Mouse (Mus musculus) thymus, postnatal 4 days (tissue): ENCODE measurements around the gene Ttc39a.

Experiments
- DNase-seq: peaks from one replicate; pipeline ENCODE4 v3.0.0; 2021

Gene Ttc39a

DNA sequence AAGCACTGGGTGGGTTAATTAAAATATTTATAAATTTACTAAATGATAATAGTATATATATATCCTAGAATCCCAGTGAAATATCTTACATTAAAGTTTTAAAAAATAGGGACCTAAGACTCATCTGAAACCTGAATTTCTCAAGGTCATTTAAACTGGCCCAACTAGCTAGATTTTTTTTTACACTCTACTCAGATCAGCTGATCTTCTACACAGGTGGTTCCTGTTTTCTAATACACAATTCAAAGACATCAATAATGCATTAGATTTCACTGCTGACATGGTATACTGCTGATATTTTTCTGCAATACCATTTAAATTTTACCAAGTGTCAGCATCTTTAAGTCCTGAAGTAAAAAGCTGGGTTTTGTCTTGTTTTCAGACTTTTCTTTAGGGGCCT is 57.5 kb downstream of the Ttc39a start:
- no peak for DNase-seq

DNA sequence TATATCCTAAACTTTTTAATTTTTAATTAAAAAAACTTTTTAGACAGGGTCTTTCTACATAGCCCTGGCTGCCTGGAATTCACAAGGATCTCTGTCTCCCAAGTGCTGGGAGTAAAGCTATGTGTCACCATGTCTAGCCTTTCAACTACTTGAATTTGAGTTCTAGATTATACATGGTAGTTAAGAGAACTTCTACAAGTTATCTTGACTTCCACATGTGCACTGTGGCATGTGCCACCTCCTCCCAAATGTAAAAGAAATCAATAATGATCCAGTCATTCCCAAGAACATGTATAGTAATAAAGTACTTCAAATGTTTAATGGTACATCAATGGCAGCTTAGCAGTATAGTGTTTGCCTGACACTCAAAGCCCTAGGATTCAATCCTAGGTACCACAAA is 61.3 kb downstream of the Ttc39a start:
- no peak for DNase-seq

DNA sequence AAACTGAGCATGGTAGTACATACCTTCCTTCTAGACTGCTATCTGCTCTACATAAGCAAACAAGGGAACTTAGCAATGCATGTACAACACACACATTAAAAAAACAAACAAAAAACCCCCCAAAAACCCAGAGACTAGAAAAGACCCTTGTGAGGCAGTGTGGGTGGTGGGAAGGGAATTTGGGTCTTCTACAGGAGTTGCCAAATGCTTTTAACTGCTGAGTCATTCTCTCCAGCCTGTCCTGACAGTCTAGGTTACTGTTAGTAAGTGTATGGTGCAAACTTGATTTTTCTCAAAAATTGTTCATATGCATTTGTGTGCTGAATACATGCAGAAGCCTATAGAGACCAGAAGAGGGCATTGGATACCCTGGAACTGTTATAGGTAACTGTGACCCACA is 65.2 kb downstream of the Ttc39a start:
- DNase-seq, result no peak

GRCm38 (mm10) chr4:109472566-109472965 is 66.1 kb downstream of the Ttc39a start:
- DNase-seq, result no peak

GRCm38 (mm10) chr4:109475078-109475477 is 68.7 kb downstream of the Ttc39a start:
- no peak for DNase-seq

DNA sequence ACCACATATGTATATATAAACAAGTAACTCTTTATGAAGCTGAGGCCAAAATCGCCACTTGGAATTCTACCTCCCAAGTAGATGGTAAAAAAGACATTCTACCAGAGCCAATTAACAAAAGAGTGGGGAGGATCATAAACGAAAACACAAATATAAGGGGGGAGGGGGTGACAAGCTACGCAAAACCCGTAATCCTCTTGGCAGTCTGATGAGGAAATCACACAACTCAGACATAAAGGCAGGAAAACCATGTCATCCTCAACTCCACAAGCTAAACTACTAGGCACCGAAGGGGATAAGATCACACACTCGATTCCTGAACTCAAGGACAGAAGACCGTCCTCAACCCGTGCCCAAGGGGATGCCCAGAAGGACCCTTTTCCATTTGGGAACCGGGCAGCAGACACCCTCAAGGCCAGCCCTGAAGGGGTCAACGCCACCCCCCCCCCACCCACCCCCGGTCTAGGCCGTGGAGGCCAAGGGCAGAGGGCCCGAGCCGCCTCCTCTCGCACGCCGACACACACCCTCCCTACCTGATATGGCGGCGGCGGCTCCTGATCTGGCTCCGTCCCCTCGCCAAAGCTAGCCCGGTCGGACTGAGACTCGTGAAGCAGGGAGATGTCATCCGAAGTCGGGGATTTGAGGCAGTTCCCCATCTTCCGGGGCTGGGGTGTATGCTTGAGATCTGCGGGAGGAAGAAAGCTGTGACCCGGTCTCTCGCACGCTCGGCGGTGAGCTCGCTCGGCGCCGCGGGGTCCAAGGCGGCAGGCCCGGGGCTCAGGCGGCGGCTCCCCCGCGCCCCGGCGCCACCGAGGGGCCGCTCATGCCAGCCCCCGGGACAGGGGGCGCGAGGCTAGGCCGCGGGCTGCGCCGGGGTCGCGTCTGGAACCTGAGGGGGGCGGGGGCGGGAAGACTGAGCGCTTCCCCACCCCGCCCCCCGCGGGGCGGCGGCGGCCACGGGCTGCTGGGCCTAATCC is 69.4 kb downstream of the Ttc39a start:
- DNase-seq, result peak; percentile 63

DNA sequence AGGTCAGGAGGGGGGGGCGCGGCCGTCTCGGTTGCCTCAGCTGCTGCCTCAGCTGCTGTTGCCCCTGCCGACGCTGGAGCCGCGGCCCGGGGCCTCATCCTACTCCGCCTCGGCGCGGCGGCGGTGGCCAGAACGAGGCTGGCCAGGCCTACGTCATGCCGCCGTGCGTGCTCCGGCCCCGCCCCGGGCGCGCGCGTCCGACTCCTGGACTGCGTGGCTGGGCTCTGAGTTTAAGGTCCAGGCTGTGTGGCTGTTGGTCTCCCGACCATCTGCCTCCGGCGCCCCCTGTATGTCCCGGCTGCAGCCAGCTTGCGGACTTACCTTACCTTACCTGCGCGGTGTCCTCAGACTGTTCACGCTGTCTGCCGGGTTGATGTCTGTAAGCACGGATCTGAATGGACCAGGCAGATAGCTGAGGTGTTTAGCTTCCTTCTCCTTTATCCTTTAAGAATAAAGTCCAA is 70.2 kb downstream of the Ttc39a start:
- peak; percentile 82 for DNase-seq

- DNase-seq, result no peak
Measured at GRCm38 (mm10) chr4:109477454-109477853, 71.0 kb downstream of the Ttc39a start.

DNA sequence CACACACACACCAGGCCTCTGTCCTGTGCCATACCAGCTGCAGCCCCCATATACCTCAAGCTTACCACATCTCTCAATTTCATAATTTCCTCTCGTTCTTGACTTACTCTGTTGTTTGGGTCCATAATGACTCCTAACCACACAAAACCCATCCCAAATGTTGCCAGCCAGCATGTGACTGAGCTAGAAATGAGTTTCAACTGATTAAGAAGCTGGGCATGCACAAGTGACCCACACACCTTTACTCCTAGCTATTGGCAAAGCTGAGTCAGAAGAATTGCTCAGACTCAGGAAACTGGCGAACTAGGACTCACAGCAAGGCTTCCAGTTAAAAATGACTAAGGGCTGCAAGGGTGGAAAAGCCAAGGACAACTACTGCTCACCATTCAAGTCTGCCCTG is 75.0 kb downstream of the Ttc39a start:
- DNase-seq, result no peak

DNA sequence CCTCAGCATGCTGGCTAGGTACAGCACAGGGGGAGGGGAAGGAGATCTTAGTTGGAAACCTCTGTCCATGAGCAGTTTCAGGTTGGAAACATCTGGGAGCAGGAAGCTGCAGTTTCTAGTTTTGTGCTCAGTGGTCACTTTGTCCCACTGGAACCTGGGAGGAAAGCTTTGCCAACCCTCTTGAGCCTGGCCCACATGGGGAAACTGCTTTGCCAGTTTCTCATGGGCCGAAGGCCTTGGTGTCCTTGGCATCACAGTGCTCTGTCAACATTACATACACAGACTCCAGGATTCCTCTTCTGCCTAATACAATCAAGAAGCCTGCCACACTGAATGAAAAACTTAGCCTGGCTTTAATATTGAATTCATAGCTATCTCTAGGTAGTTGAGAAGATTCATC is 76.3 kb downstream of the Ttc39a start:
- no peak for DNase-seq

DNA sequence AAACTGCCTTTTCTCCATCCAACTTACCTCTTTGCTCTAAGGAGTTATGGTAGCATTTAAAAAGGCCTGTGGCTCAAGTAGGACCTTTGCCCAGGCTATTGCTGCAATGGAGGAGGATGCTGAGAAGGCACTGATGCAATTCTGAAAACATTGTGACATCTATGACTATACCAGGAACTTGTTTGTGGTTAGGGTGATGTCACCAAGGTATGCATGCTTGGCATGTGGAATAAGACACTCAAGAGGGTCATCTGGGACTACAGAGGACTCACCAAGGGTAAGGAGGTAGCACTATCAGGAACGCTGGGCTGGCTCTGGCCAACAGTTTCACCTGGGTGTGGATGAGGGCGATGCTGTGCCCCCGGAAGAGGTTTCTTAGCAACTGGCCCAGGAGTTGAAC is 78.2 kb downstream of the Ttc39a start, which contains the start of gene Rnf11:
Gene Rnf11 (minus strand): TSS at position 108 of the 400 bp plus-strand sequence.
- DNase-seq, result no peak

DNA sequence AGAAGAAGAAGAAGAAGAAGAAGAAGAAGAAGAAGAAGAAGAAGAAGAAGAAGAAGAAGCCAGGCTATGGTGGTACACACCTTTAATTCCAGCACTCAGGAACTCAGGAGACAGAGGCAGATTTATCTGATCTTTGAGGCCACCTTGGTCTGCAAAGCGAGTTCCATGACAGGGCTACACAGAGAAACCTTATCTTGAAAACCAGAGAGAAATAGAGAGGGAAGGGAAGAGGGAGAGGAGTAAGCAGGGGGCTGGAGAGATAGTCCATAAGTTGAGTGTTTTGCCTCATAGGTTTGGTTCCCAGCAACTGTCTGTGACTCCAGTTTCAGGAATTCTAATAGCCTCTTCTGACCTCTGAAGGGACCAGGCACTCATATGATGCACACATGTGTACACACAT is 82.4 kb downstream of the Ttc39a start:
- no peak for DNase-seq

- DNase-seq, result no peak
Measured at GRCm38 (mm10) chr4:109493581-109493980, 87.2 kb downstream of the Ttc39a start.
